Mouse (Mus musculus) cerebellum, postnatal 25 days (tissue): Measurements from ENCODE around the gene Npas3.

ENCODE experiments used
- DNase-seq, 2 experiments: peaks; one replicate each; pipeline ENCODE4 v3.0.0; 2021; ENCODE audit warnings: mixed read lengths in 2 of 2

Gene Npas3

DNA sequence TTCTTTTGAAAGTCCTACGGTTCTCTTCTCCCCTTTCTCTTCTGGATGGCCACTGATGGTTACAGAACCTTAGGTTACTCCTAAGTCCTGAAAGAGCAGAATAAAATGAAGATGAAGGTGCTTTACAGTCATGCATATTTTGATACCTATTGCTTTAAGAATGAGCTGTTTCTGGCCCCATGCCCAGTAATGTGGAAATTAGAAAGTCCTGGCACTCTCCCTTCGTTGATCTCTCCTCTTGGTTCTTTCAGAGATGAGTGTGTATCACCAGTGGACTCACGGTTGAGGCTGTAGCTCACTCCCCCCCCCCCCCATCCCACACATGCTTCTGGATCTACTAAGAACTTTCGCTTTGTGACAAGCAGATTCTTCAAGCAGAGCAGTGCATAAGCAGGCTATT is 167.6 kb downstream of the Npas3 start:
- peak in 1 of 2 experiments; percentile 38 for DNase-seq

DNA sequence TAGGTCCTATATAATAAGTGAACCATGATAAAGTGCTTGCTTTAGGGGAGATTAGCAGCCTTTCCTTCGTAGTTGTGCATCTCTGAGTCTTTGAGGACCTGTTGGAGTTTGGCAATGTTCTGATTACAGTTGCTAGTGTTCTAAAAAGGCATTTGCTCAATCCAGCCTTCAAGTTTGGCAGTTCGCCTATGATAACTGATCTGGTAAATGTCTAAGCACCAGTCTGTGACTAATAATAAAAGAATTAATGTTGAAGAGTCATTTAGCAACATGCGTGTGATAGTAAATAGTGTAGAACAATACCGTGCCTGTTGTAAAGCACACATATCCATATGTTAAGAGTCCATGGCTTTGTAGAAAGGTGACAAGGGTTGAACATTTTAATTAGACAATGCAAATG is 173.2 kb downstream of the Npas3 start:
- DNase-seq = no peak

DNA sequence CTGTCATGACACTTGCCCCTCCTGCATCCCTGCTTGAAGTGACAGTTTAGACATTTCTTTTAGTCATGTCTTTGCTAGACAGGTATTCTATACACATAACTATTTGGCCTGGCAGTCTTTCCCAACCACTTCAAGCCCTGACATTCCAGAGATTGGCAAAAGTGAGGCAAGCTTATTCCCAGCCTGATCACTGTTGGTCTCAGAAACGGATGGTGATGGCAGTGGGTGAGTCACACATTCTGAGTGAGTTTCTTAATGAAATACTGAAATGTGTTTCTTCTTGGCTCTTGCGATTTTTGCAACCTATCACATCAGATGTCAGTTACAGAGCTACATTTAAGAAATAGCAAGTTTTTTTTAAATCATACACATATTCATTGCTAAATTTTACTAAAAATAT is 175.2 kb downstream of the Npas3 start:
- no peak for DNase-seq

DNA sequence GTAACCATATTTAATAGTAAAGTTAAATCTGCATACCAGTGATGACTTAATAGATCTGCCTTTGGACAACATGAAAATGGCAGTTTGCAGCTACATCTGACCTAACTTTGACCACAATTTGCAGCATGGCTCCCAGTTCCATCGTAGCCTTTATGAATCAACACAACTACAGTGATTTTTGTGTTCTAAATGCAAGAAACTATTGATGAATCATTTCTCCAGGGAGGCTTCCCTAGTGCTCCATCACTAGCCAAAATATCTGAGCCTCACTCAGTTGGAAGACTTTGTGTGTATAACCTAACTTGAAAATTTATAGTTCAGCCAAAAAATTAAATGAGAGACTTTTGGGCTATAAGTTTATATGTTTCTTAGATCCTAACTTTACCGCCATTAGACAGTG is 177.5 kb downstream of the Npas3 start:
- DNase-seq = no peak

DNA sequence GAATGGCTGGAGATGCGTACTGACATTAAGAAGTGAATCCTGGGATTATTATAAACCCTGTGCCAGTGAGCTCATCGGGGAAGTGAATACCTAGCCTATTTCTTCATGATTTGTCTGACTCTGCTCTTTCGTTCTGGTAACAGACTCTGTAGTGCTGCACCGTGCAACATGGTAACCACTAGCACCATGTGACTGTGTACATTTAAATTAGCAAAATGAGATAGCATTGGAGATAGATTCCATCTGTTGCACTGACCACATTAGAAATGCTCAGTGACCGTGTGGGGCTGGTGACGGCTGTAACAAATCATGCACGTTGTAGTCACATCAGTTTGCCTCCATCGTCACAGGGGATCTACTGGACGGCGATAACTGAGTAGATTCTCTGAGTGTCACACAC is 178.7 kb downstream of the Npas3 start:
- no peak for DNase-seq

DNA sequence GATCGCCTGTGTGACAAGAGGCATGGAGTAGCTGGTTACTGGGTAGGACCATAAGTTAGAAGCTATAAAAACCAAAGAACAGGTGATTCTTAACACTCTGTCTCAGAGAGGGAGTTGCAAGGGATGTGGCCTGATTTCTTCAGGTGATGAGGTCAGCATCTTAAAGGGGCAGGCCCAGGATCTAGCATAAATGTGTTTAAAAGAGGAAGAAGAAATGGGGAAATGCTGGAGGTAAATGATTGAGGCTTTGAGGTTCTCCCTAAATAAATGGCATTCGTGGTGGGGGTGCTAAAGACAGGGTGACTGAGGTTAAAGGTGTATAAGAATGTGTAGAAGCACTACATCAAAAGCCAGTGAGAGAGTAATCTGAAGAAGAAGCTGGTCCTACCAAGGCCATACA is 193.6 kb downstream of the Npas3 start:
- no peak for DNase-seq

DNA sequence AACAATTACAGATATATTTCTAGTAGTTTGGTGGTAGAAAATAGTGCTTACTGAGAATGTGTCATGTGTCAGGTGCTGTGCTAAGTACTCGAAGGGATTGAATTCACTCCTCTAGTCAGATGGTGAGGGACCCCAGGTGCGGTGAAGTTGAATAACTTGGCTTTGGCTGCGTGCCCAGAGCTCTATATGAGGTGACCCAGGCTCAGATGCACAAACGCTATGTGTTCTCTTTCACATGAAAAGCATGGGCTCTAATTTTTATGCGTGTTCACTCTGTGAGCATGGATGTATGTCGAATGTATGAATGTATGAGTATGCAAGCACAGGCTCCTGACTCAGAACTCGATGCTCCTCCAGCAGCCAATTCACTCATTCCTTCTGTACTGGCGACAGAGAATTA is 199.0 kb downstream of the Npas3 start:
- peak; percentile 11 to 25 for DNase-seq

DNA sequence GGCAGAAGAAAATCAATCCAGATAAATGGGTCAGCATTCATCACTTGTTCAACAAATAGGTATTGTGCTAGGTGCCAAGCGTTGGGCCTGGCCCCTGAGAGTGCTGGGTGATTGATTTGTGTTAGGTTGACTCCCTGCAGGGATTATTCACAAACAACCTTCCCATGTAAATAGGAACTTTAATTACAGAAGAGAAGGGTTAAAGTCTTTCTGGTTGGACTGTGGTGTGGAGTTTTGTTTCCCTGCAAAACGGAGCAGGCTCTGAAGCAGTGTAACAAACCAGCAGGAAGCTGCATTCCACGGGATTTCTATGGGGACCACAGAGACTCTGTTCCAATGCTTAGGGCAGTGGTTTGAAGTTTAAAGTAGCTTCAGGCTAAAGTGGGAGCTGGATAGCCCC is 199.6 kb downstream of the Npas3 start:
- DNase-seq = no peak

DNA sequence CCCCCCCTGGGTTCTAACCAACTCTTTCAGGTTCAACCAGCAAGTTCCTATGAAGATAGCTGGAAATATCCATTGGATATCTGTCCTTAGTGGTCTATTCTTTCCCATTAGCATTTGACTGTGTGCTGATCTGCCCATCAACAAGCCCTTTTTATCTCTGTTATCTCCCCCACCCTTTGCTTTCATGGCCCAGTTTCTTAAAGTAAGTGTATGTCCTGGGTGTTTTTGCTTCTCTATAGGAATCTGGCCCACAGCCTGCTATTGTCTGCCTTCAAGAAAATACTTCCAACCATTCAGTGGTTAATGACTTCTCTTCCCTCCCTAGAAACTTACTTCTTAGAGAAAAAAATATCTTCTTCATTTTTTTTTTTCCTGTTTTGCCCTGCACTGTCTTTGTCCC is 219.1 kb downstream of the Npas3 start:
- DNase-seq = no peak

DNA sequence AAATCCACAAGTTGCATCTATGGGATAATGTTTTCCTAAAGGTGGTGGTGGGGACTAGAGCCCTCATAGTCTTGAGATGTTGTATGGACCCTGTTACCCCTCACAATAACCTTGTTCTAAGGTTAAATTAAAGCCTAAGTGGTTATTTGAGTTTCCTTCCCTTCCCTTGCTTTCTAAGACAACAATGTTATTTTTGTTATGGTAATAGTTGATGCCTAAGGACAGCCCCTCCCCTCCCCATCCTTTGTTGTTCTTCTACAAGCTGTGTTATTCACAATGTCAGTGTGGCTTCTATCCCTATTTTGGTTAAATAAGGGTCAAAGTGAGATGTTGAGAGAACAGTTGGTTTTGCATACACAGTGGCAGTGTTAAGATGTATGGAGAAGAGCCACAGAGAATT is 226.0 kb downstream of the Npas3 start:
- no peak for DNase-seq

DNA sequence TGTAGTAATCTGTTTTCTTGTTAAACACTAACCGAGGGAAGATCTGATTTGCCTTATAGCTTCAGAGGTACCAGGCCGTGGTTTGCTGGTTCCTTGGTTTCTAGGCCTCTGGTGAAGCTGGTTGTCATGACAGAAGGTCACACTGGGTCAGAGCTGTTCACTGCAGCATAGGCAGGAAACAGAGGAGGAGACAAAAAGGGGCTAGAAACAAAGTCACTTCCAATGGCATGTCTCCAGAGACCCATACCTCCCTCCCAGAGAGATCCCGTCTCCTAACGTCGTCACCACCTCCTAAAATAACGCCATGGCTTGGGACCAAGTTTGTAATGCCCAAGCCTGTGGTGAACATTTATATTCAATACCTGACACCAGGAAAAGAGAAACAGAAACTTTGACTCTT is 236.4 kb downstream of the Npas3 start:
- DNase-seq = no peak

DNA sequence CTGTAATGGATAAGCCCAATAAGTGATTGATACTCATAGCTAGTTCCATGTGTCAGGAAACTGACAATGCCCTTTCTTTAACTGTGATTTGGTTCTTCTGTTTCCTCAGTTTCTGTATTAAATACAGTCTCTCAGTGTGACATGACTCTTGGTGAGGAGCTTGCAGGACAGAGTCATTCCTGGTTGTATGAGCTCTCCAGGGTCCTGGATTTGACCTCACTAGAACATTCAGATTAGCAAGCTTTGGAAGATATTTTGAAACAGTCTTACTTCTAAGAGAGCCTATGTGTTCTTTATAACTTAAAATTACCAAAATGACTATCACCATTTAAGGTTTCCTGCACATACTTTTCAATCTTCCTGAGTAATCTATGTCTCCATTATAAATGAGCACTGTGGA is 247.9 kb downstream of the Npas3 start:
- DNase-seq = no peak

DNA sequence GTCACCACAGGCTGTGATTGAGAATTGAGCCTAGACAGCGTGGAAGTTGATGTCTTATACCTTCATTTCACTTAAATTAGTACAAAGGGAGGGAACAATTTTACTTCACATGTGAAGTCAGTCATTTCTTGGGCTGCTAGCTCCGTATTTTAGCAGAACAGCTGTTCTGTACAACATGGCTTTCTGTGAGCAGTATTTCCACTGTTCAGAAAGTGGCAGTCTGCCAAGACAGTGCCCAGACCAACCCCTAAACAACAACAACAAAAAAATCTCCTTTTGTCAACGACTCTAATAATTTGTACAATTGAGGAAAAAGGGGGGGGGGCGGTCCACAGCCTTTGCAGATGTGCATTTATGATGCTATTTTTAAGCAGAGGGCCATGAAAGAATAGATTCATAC is 266.4 kb downstream of the Npas3 start:
- no peak for DNase-seq

DNA sequence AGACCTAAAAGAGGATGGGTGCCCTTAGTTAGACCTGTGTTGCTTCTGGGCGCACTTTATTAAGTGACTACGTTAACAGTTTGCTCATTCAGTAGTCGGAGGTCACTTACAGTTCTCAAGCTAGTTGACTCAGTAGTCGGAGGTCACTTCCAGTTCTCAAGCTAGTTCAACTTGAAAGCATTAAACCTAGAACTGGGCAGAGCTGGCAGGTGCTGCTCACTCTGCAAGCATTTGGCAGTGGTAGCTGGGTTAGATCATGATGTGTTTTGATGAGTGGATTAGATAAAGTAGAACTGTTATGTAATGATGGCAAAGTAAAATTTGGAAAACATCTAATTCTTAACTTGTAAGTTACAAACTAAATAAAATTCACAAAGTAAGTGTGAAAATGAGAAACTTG is 271.1 kb downstream of the Npas3 start:
- no peak for DNase-seq

DNA sequence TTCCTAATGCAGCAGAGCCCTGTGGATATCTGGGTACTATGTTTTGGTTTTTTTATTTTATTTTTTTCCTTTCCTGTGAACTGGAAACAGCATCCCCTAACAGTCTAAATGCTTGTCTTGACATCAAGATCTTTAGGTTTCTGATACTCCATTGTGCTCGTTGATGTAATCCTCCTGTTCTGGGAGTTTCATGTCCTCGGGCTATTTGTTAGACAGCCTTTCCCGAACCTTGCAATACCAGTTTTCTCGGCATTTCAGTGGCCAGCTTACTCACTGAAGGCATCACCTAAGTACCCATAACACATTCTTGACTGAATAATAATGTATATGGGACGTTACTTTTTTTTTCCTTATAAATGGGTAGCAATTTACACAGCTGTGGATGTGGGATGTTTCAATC is 274.2 kb downstream of the Npas3 start:
- DNase-seq = no peak

DNA sequence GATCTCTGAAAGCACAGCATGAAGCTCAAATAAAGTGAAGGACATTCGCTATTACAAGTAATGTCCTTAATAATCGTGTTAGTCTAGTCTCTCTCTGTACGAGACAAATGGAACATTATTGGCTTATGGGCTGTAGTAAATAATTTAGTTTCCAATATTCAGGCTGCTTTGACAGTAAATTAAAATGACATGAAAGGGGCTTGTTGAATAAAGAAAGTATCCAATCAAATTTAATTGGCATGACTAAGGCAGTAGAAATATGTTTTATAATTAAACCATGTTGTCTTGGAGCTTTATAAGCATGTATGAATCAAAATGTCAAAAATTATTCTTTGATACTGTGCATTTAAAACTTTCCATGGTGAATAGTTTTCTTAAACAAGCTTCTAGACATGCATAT is 278.6 kb downstream of the Npas3 start:
- no peak for DNase-seq

DNA sequence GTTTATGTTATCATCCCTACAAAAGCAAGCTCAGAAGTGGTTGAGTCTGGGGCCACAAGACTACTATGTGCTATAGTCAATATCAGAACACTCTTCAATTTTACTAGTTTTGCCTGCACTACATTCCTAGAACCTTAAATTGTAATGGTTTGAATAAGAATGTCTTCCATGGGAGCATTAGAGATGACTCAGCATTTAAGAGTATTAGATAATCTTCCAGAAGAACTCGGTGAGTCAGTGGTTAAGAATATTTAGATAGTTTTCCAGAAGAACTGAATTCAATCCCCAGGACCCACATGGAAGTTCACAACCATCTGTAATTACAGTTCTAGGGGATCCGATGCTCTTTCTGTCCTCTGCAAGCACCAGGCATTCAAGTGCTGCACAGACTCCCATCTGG is 280.9 kb downstream of the Npas3 start:
- no peak for DNase-seq

DNA sequence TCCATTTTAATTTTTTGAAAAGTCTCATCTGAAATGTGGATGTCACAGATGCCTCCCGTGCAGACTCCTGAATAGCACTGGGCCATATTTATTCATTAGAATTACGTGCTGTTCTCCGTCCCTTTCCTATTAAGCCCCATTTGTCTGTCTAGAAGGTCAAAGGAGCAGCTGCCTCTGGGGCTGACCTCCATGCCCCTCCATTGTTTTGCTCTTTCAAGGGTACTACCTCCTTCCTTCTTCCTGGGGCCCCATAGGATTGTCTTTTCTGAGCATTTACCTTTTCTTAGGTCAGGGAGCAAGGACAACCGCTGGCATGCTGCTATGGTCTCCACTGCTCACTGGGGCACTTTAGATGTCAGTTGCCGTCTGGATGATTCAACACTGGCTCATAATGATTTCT is 288.3 kb downstream of the Npas3 start:
- no peak for DNase-seq

DNA sequence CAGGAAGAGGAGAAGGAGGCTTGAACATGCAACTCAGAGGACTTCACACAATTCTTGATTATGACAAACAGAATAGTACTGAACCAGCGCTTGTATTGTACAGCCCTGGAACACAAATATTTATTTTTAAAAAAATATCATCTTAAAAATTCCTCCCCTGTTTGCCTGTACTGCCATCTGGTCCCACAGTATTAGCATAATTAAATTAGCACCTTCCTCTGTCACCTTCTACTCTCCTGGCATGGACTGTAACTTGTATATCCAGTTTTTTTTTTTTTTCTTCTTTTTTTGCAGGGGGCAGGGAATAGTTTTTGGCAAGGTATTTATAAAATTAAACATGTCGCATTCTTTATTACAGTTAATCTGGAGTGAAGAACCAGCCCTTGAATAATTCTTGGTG is 307.9 kb downstream of the Npas3 start:
- no peak for DNase-seq

DNA sequence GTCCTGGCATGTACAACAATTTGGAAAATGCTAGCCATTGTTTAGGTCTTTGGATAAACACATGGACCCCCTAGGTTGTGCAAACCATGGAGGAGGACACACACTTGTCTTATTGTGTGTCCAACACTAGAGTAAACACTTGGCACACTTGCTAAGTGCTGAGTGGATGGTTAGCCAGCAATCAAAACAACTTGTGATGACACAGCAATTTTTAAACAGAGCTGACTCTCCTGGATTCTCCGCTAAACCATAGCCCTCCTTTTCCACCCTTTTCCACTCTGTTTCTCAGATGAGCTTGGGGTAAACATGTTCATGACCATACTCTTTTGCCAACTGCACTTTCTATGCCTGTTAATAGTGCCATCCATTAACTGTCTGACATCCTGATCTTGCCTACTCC is 309.8 kb downstream of the Npas3 start:
- no peak for DNase-seq

DNA sequence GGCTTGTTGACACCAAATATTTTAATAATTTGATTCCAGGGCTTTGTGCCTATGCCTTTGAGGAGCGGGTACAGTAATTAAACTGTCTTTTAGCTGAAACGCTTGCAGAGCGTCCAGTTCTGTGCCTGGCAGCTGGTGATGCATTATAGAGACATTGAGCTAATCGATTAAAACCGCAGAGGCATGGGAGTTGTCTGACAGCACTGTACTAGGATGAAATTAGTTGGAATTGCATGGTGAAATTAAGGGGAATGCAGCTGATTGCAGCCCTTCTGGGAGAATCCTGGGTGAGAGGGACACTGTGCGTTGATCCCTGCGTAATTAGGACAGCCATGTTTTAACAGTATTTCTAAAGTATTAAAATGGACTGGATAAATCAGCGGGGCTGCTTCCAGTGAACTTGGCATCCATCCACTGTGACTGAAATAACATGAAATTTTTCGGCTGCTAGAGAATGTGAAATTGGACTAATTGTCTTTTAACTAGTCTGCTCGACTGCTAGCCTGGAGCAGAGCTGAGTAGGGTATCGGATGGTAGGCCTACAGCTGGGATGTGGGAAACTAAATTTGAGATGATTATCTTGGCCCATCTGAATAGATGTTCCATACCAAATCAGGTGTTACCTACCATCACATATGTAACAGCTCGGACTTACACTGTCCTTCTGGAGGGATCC is 318.4 kb downstream of the Npas3 start:
- no peak for DNase-seq

DNA sequence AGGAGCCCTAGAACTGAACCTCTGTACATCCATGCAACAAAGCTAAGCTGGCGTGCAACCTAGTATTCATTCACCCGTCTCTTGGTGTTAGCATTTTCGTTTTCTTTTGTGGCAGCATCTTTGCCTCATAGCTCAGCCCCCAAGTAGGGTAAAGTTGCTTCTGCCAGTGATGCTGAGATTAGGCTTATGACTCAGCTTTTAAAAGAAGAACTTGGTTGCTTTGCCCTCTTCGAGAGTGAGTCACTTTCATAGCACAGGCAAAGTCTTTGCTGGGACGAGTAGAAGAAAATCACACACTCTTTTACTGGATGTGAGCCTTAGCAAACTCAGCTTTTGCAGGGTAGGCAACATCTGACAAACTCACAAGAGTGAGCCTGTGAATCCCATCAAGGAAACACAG is 332.7 kb downstream of the Npas3 start:
- no peak for DNase-seq

DNA sequence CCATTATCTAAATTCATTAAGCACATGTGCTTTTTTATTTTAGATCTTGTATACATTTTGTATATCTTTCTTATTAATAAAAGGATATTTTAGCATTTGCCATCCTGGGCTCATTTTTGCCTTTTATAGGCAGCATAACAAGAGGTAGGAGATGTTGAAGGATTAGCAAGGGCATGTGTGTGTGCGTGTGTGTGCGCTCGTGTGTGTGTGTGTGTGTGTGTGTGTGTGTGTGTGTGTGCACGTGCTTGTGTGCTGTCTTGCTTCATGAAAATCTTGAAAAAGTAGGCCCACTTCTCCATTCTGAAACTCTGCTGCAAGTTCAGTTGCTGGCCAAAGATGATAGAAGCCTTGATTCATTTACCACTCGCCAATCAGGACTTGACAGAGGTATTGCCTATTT is 338.8 kb downstream of the Npas3 start:
- no peak for DNase-seq

DNA sequence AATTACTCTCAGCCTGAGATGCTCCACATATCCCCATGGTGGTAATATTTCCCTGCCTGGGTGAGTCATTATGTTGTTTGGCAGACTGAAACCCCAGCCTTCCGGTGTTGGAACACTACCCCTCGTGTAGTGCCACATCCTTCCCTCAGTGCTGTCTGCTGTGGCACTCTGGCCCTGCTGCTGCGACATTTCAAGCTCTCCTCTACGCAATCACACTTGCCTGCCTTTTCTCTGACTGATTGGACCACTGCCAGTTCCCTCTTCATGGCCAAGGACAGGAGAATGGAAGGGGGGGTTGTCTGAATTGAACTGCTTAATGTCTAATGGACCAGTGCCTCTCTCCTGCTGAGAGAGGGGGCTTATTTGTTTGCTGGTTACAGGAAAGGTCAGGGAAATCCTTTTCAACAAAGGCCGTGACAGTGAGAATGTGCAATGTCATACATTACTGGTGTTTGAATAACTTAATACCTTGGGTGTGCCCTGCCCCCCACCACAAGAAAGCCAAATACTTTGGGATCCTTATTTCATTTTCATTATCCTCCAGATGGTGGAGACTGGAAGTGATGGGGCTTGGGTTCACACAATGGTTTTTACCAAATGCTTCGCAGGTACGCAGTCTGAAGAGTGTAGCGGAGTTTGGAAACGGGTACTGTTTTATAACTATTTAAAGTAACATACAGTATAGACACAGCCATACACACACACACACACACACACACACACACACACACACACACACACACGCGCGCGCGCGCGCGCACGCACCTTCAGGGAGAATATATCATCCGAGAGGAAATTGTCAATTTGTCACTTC is 339.4 kb downstream of the Npas3 start:
- peak; percentile 25 to 36 for DNase-seq

DNA sequence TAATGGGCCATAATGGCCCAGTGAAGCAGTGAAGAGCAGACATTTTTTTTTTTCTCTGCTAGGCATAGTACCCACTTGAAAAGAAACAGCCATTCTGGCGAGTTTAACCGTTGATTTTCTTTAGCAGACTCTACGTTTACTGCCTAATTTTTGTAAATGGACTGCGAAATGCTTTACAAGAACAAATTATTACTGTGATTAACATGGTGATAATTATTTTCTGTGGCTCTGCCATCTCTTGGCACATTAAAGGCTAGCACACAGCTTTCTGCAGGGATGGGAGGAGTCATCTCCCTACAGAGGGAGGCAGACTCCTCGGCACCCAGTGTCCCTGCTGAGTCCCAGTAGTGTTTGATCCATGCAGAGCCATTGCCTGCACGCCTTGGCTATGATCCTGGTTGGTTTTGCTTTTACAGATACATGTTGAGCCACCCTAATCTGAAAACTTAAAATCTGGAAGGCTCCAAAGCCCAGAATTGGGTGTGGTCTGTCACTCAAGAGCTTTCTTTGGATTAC is 341.0 kb downstream of the Npas3 start:
- no peak for DNase-seq
